Mouse (Mus musculus): ENCODE data around the gene Gpr165.

The Gpr165 gene

DNA sequence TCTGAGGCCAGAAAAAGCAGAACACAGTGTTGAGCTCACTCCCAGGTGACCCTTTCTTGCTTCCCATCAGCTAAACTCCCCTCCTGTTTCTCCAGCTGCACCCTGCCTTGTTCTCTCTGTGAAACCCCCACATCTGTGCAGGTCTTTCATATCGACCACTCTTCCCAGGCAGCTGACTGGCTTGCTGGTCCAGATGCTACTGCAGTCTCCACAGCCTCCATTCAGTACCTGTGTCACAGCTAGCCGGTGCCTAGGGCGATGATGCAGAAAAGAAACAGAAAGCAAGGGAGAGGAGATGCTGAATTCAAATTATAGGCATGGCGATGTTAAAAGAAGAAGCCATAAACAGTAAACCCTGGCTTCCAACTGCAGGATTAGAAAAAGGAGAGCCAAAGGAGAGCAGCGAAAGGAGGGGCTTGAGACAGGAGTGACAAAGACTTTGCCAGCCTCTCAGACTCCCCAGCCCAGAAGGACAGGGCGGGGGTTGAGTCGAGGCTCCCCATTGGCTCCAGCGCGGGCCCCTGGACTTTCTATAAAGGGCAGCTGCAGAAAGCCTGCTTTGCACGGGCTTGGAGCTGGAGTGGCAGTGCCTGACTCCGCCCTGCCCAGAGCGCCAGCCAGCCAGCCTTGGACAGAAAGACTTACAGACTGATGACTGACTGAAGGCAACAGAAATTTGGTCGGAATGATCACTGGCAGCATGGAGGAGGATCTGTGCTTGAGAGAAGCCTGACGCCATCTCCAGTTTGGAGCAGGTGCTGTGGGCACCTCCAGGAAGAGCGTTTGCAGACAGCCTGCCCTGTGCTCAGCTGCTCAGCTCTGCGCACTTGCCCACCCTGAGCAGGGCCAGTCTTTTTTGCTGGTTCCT, at the start of gene Gpr165:
Gpr165 (plus strand) TSS at position 535 of the 868 bp plus-strand sequence.
- DNase-seq = no peak

GRCm38 (mm10) chrX:96674871-96675270, 38.4 kb upstream of the Gpr165 start:
- DNase-seq = no peak

Data from kidney, adult 8-10 months (tissue).